Mouse (Mus musculus) heart, embryonic 14.5 days (tissue): ENCODE results near the gene Ulk4. TPM values are rescaled to one million over a fixed set of nuclear protein-coding genes. Genes with fewer than 3 reads are reported as not detected.

Experiments used
- ATAC-seq: fragments of 200-750 bp; cut with Nextera tagmentation; 2 replicates; pipeline ENCODE4 v1.8.0; 2017; ENCODE audit warnings: low read depth, moderate TSS enrichment; ENCODE audit not compliant: insufficient number of reproducible peaks, insufficient read depth, low FRiP score
- H3K27ac ChIP-seq, 2 experiments: fragments of 200-500 bp in 1 of 2; fragments of 300-500 bp in 1 of 2; sonication (generic) in 1 of 2; replicated peaks in 1 of 2; 2 replicates each; pipeline ENCODE4 v1.5.1; 2012 to 2014; ENCODE audit warnings: low read depth in 2 of 2, low read length in 2 of 2, control low read depth in 1 of 2, mild to moderate bottlenecking in 1 of 2, mixed read lengths in 1 of 2; ENCODE audit not compliant: control insufficient read depth in 1 of 2, insufficient read depth in 1 of 2
- H3K27me3 ChIP-seq: fragments of 300-500 bp; sonication (generic); 2 replicates; pipeline ENCODE4 v1.6.1; 2014; ENCODE audit warnings: mild to moderate bottlenecking, low read length, control low read depth; ENCODE audit not compliant: control insufficient read depth, insufficient read depth
- H3K36me3 ChIP-seq: fragments of 300-500 bp; sonication (generic); 2 replicates; pipeline ENCODE4 v1.6.1; 2014; ENCODE audit warnings: mild to moderate bottlenecking, control low read depth, low read length, mixed read lengths; ENCODE audit not compliant: control insufficient read depth, insufficient read depth
- H3K4me1 ChIP-seq, 2 experiments: fragments of 200-500 bp in 1 of 2; fragments of 300-500 bp in 1 of 2; sonication (generic) in 1 of 2; 2 replicates each; pipeline ENCODE4 v1.6.1; 2012 to 2014; ENCODE audit warnings: low read length in 2 of 2, control low read depth in 1 of 2, mixed read lengths in 1 of 2; ENCODE audit not compliant: control insufficient read depth in 2 of 2, insufficient read depth in 2 of 2
- H3K4me2 ChIP-seq: fragments of 300-500 bp; sonication (generic); 2 replicates; pipeline ENCODE4 v1.6.1; 2014; ENCODE audit warnings: mild to moderate bottlenecking, low read length
- H3K4me3 ChIP-seq, 2 experiments: fragments of 200-500 bp in 1 of 2; fragments of 300-500 bp in 1 of 2; sonication (generic) in 1 of 2; 2 replicates each; pipeline ENCODE4 v1.5.1; 2012 to 2014; ENCODE audit warnings: low read length in 2 of 2, mild to moderate bottlenecking in 2 of 2, control low read depth in 1 of 2, low read depth in 1 of 2, moderate library complexity in 1 of 2; ENCODE audit not compliant: control insufficient read depth in 1 of 2, insufficient read depth in 1 of 2
- H3K9ac ChIP-seq: fragments of 300-500 bp; sonication (generic); 2 replicates; pipeline ENCODE4 v1.6.1; 2014; ENCODE audit warnings: mild to moderate bottlenecking, low read length
- H3K9me3 ChIP-seq: fragments of 300-500 bp; sonication (generic); 2 replicates; pipeline ENCODE4 v1.6.1; 2016; ENCODE audit warnings: low read length, control low read depth; ENCODE audit not compliant: control insufficient read depth
- WGBS: fragments of 180-500 bp; shearing (Covaris S2); extraction: QIAGEN DNeasy Blood & Tissue Kit; methylation state at CpG from one replicate; pipeline ENCODE4 v1.1.7; 2014; 5-methylcytosine and 5-hydroxymethylcytosine counted together
- polyA plus RNA-seq: library from polyadenylated mRNA; unstranded; fragments of >200 nt; fragmentation: Nextera tagmentation; extraction: Ambion mirVana; gene quantifications from 2 replicates; pipeline ENCODE4 v1.2.1, GENCODE M21; 2014

The Ulk4 gene
- polyA plus RNA-seq, 1 experiment from 2014 or later = 95.4 TPM

GRCm38 (mm10) chr9:120963720-120964119, 313.3 kb downstream of the Ulk4 start:
- peaks cover 14 to 43% of the 10 kb centered on the region in 2 experiments; a peak in 3 of 4 replicates for H3K4me1 ChIP-seq
- H3K27ac ChIP-seq = no peak overlapping the region

GRCm38 (mm10) chr9:120963104-120963503, 313.9 kb downstream of the Ulk4 start:
- H3K9ac ChIP-seq = no peak overlapping the region
- H3K36me3 ChIP-seq = peaks cover 97% of the 10 kb centered on the region
- H3K27me3 ChIP-seq = no peaks in the 10 kb centered on the region
- no peak overlapping the region for H3K4me3 ChIP-seq
- H3K9me3 ChIP-seq = no peaks in the 10 kb centered on the region
- no peak overlapping the region for H3K27ac ChIP-seq
- no peak for ATAC-seq
- 83% methylated on average over 4 of the region's 4 CpGs for WGBS
- peaks cover 14 to 49% of the 10 kb centered on the region in 2 experiments; a peak in 3 of 4 replicates for H3K4me1 ChIP-seq
- no peak overlapping the region for H3K4me2 ChIP-seq

More at GRCm38 (mm10) chr9:120963720-120964119, 313.3 kb downstream of the Ulk4 start:
- peaks cover 97% of the 10 kb centered on the region for H3K36me3 ChIP-seq
- WGBS = 73% methylated on average over 3 of the region's 3 CpGs
- H3K9ac ChIP-seq = no peak overlapping the region
- no peak overlapping the region for H3K4me2 ChIP-seq
- H3K4me3 ChIP-seq = no peak overlapping the region
- H3K27me3 ChIP-seq = no peaks in the 10 kb centered on the region
- ATAC-seq = no peak
- no peaks in the 10 kb centered on the region for H3K9me3 ChIP-seq

GRCm38 (mm10) chr9:120961969-120962700, 314.9 kb downstream of the Ulk4 start:
- H3K4me1 ChIP-seq = peaks cover 16 to 55% of the 10 kb centered on the region in 2 experiments; a peak in 3 of 4 replicates
- no peak overlapping the region for H3K4me3 ChIP-seq
- H3K27ac ChIP-seq = peak overlapping the region in 1 of 2 experiments; percentile 24; a peak in 2 of 4 replicates
- no peaks in the 10 kb centered on the region for H3K9me3 ChIP-seq
- WGBS = 84% methylated on average over 3 of the region's 3 CpGs
- no peak overlapping the region for H3K9ac ChIP-seq
- H3K36me3 ChIP-seq = peaks cover 98% of the 10 kb centered on the region
- H3K27me3 ChIP-seq = no peaks in the 10 kb centered on the region
- ATAC-seq = no peak
- no peak overlapping the region for H3K4me2 ChIP-seq

- Histone ChIP-seq H3K27me3 (no peaks in the 10 kb centered on the region), H3K4me3 (no peak overlapping the region), H3K4me1 (peaks cover 16 to 55% of the 10 kb centered on the region in 2 experiments; a peak in 3 of 4 replicates), H3K36me3 (peaks cover 98% of the 10 kb centered on the region), H3K9ac (0 out of 2 replicates have a peak overlapping the region, but pooled peaks have one; percentile 8), H3K4me2 (no peak overlapping the region), H3K9me3 (no peaks in the 10 kb centered on the region), H3K27ac (no peak overlapping the region)
- no peak for ATAC-seq
- WGBS = 54% methylated on average over 3 of the region's 3 CpGs
Measured at GRCm38 (mm10) chr9:120961466-120961865, 315.5 kb downstream of the Ulk4 start.

- H3K9me3 ChIP-seq = no peaks in the 10 kb centered on the region
- peaks cover 98% of the 10 kb centered on the region for H3K36me3 ChIP-seq
- ATAC-seq = no peak
- H3K9ac ChIP-seq = no peak overlapping the region
- H3K4me3 ChIP-seq = no peak overlapping the region
- H3K4me2 ChIP-seq = no peak overlapping the region
- no peaks in the 10 kb centered on the region for H3K27me3 ChIP-seq
- H3K27ac ChIP-seq = no peak overlapping the region
- 65% methylated on average over 4 of the region's 4 CpGs for WGBS
- peaks cover 16 to 51% of the 10 kb centered on the region in 2 experiments; a peak in 3 of 4 replicates for H3K4me1 ChIP-seq
Measured at GRCm38 (mm10) chr9:120960611-120961010, 316.4 kb downstream of the Ulk4 start.

GRCm38 (mm10) chr9:120959225-120959624, 317.8 kb downstream of the Ulk4 start:
- WGBS = 82% methylated on average over 4 of the region's 4 CpGs
- peaks cover 98% of the 10 kb centered on the region for H3K36me3 ChIP-seq
- ATAC-seq = no peak
- no peak overlapping the region for H3K9ac ChIP-seq
- no peaks in the 10 kb centered on the region for H3K27me3 ChIP-seq
- H3K27ac ChIP-seq = no peak overlapping the region
- no peak overlapping the region for H3K4me2 ChIP-seq
- H3K4me1 ChIP-seq = peaks cover 15 to 43% of the 10 kb centered on the region in 2 experiments; a peak in 3 of 4 replicates
- H3K4me3 ChIP-seq = no peak overlapping the region
- no peaks in the 10 kb centered on the region for H3K9me3 ChIP-seq

GRCm38 (mm10) chr9:120958560-120958959, 318.4 kb downstream of the Ulk4 start:
- H3K4me3 ChIP-seq = no peak overlapping the region
- H3K4me2 ChIP-seq = no peak overlapping the region
- H3K27me3 ChIP-seq = no peaks in the 10 kb centered on the region
- no peaks in the 10 kb centered on the region for H3K9me3 ChIP-seq
- 29% methylated on average over 6 of the region's 6 CpGs for WGBS
- no peak overlapping the region for H3K9ac ChIP-seq
- H3K27ac ChIP-seq = no peak overlapping the region
- H3K36me3 ChIP-seq = peaks cover 98% of the 10 kb centered on the region
- ATAC-seq = 0 out of 2 replicates have a peak, but pooled peaks have one; percentile 22
- peaks cover 10 to 44% of the 10 kb centered on the region in 2 experiments; a peak in 3 of 4 replicates for H3K4me1 ChIP-seq
